Mouse (Mus musculus) erythroblast, embryonic 14.5 days (primary cell): Measurements from ENCODE around the gene Pla2g3.

Source experiments
- GATA1 ChIP-seq: IDR thresholded peaks from 2 replicates; pipeline ENCODE4 v1.6.1; 2012; ENCODE audit warnings: low read length, inconsistent platforms, mixed read lengths
- TAL1 ChIP-seq: IDR thresholded peaks from 3 replicates; pipeline ENCODE4 v1.6.1; 2012; ENCODE audit warnings: low read length, inconsistent platforms, mixed read lengths

DNA sequence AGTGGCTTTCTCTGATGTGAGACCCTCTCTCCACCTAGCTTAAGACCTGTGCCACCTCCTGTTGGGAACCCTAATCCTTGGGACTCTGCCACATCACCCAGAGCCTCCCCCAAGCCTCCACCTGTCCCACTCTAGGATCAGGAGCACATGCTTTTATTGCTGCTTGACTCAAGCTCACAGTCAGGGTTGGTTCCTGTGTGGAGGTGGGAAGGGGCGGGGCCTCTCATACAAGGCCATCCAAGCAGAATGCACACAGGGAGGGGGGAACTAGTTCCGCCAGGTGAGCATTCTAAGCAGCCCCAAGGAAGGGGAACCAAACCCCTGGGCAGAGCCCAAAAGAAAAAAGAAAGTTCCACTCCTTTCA, 29.0 kb upstream of the Pla2g3 start:
- TF ChIP-seq GATA1: no peak
- TF ChIP-seq TAL1: no peak
